Mouse (Mus musculus) testis, postnatal 14 days (tissue): ENCODE data around the gene Tsc22d1.

ENCODE experiments used
- DNase-seq: peaks from one replicate; pipeline ENCODE4 v3.0.0; 2021; ENCODE audit warnings: low spot score

The Tsc22d1 gene

DNA sequence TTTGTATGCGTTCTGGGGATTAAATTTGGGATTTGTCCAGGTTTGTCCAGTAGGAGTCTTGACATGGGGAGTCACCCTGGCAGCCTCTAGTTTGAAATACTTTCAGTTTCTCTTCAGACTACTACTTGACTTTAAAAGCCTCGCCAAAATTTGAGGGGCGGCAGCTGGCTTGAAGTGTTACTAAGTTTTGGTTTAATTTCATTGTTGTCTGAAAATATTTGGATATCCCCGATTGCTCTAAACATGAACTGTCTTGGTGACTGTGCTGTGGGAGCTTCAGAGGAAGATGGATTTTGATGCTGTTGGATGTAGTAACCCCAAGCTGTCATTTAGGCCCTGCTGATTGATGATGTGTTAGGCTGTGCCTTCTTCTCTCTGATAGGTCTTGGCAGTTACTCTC is 34.2 kb downstream of the Tsc22d1 start:
- DNase-seq = no peak

- no peak for DNase-seq
These were observed 36.2 kb downstream of the Tsc22d1 start for GRCm38 (mm10) chr14:76451011-76451410.

DNA sequence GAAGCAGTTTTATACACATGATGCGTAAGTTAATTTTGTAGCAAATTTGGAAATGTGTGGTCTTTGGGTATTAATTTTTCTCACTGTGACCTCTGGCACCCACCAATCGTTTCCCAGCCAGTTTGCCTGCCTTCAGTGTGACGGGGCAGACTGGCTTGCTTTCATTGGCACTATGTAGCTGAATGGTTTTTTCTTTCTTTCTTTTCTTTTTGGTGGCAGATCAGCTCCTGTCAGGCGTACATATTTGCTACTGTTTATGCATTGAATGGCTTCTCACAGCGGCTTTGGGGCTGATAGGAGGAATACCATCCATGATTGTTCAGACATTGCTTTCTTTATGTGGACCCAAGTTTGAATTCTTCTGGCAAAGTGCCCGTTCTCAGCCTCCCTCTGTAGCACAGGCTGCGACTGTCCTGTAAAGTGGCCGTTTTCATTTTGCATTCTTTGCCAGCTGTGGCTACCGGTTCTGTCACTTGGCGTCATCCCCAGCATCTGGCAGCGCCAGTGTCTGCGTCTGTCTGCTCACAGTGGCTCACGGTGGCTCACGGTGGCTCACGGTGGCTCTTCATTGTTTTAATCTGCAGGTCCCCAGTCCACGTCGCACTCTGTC is 38.1 kb downstream of the Tsc22d1 start:
- DNase-seq = no peak

DNA sequence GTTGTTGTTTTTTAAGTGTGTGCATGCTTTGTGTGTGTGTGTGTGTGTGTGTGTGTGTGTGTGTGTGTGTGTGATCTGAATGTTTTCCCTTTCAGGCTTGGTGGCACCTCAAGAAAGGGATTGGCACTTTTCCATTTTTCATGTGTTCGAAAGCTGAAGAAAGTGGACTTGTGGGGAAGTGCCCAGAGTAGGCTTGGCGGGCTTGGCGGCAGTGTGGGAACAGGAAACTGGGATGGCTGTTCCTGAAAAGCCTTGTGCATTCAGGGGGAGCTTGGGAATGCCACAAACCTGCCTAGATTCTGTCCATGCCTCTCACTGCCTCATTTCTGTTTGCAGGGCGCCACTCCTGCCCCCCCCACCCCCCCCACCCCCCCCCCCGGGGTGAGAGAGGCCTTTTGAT is 39.9 kb downstream of the Tsc22d1 start:
- no peak for DNase-seq

- peak; percentile 34 for DNase-seq
These were observed 40.4 kb downstream of the Tsc22d1 start for GRCm38 (mm10) chr14:76455159-76455558.

DNA sequence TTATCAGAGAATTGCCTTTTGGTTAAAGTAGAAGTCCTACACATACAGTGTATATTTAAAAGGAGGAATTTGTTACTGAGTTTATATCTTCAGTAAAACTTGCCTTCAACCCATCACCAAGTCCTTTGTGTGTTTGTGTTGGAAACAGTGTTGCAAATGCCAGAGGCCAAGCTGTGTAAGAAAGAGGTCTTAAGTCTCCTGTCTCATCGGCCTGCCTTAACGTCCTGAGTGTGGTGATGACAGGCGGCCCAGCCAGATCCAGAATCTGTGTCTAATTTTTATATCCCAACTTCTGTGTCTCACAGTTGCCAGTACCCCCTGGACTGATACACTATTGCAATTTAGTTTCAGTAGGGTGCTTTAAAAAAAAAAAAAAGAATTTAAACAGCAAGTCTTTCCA is 42.9 kb downstream of the Tsc22d1 start:
- DNase-seq = peak; percentile 65

GRCm38 (mm10) chr14:76460181-76460580 is 45.4 kb downstream of the Tsc22d1 start:
- no peak for DNase-seq

DNA sequence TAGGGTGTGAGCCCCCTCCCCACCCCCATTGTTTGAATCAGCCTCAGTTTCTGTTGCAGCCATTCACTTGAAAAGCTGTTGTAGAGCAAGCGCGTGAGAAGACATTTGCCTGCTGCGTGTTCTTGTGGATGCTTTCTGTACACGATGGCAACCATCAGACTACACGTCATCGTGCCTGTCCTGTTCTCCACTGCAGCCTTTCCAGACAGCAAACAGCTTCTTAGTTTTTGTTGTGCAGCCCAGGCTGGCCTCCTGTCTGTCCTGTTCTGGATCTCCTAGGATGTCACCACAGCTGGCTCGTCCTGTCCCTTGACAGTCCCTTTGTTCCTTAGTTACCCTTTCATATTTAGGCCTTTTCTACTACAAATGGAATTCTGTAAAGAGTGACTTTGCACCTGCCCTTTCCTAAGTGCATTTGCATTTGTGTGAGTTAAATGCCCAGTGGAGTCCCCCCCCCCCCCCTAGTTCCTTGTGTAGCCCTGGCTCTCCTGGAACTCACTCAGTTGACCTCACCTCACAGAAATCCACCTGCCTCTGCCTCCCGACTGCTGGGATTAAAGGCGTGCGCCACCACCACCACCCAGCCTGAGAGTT is 46.5 kb downstream of the Tsc22d1 start:
- no peak for DNase-seq

DNA sequence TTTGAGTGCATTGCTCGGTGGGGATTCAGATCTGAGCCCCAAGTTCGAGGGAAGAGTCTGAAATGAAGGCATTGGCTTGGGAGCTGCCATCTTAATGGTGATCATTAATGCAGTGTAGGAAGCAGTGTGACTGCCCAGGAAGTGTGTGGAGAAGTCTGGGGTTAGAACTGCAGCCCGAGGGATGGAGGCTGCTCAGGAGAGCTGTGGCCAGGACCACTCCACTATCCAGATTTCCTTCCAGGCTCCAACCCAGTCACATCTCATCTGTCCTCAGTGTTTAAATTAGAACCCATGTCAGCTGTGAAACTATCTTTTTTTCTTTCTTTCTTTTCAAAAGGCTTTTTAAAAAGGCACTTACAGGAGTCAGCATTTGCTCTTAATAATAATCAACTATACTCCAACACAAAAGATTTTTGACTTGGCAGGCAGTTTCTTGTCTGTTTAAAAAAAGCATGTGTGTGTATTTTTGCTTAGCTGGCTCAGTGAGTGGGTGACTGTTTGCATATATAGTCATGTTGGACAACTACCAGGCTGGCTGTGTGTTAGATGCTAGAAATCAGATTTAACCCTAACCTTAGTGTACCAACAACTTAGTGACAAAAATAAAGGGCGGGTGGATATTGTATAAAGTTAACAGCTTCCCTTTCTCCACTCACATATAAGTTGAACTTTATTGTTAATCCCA is 48.8 kb downstream of the Tsc22d1 start:
- DNase-seq = no peak

DNA sequence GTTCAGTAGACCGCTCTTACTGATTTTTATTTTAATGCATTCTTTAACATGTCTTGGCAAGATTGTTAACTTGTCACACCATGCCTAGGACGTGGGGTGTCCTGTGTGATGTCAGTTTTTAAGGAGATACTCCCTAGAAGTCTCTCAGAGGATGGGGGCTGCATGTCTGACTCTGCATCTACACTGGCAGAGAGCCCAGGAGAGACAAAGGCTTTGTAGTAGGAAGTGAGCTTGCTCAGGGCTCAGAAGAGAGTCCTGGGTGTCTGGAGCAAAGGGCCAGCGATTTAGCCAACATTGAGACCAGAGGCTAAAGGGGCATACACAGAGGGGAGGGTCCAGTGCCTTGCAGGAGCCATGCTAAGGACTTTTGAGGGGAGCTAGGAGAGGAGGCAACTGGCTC is 50.2 kb downstream of the Tsc22d1 start:
- DNase-seq = no peak

DNA sequence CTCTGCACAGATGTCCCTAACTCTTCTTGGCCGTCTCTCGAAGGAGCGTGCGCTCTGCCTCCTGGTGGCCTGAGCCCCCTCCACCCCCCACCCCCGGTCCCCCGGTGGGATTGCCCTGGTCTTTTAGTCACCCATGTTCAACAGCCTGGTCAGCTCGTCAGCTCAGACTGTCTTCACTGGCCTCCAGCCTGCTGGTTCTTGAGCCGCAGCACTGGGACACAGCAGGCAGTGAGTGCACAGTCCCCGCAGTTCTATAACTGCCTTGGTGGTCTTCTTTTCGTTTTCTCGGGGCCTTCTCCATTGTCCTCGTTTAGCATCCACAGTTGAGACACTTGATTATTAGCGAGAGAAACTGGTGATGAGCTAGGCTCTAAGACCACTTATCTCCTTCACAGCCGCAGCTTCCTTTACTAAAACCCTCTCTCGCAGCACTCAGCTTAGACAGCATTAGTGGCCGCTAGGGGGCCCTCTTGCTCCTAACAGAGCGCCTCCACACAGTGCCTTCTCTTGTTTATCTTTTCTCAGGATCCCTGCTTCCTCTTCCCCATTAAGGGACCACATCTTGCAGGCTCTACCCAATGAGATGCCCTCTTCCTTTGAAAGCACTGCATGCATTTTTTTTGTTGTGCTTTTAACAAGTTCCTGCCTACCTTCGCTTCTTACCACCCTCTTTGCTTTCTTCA is 52.0 kb downstream of the Tsc22d1 start:
- peak; percentile 60 for DNase-seq

DNA sequence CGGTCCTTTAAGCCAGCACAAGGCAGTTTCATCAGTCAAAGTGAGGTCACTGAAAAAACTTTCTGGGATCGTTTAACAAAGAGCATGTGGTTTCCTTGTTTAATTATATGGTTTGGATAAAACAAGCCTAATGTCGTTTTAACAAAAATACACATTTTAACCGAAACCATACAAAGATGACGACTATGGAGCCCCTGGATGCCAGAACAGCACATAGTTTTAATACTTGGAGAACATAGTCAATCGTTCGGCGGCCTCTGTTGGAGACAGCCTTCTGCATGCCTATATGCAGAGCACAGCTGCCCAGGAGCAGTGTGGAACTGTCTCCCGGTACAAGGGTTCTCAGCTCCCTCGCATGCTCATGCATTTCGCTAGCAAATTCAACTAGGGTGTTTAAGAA is 53.2 kb downstream of the Tsc22d1 start:
- DNase-seq = no peak

GRCm38 (mm10) chr14:76471301-76471700 is 56.5 kb downstream of the Tsc22d1 start:
- DNase-seq = peak; percentile 58

DNA sequence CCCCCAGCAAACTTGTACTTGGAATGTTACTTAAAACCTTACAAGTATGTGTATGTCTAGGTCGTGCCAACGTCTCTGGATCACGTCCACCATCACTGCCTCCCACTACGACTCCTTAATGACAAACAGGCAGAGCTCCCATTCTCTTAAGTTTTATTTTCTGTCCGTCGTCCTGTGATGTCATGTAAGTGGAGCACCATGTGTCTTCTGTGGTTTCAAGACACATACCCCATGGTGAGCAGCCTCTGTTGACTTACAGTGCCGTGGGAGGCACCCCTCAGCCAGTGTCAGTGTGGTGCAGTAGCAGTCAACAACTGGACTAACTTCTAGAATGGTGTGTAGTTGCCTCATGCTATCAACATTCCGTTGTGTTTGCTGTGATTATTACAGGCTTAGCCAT is 57.7 kb downstream of the Tsc22d1 start:
- DNase-seq = no peak

DNA sequence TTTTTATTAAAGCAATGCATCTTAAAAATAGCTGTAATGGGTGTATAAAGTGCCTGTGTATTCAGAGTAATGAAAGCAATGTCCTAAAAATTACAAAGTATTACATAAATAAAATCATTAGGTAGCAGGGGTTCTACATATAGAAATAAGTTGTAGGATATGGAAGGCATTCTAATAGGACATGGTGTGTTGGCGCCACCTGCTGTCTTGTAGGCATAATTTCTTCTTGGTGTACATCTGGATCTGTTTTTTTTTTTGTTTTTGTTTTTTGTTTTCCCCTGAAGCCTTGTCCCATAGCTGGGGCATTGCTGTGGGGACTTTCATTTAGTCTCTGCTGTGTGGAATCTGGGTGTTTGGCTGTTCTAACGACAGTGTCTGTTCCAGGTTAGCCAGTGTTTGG is 58.6 kb downstream of the Tsc22d1 start:
- DNase-seq = no peak

DNA sequence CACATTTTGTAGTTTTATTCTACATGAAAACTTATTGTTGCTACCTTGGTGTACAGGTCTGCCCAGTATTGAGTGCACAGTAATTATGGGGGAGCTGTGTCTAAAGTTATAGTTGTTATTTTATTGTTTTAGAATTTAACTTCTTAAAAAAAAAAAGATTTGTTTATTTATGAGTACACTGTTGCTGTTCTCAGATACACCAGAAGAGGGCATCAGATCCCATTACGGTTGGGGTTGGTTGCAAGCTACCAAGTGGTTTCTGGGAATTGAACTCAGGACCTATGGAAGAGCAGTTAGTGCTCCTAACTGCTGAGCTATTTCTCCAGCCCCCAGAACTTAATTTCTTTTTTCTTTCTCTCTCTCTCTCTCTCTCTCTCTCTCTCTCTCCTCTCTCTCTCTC is 59.4 kb downstream of the Tsc22d1 start:
- DNase-seq = no peak

- no peak for DNase-seq
These were observed 62.0 kb downstream of the Tsc22d1 start for GRCm38 (mm10) chr14:76476770-76477169.

- no peak for DNase-seq
These were observed 63.3 kb downstream of the Tsc22d1 start for GRCm38 (mm10) chr14:76478076-76478475.

DNA sequence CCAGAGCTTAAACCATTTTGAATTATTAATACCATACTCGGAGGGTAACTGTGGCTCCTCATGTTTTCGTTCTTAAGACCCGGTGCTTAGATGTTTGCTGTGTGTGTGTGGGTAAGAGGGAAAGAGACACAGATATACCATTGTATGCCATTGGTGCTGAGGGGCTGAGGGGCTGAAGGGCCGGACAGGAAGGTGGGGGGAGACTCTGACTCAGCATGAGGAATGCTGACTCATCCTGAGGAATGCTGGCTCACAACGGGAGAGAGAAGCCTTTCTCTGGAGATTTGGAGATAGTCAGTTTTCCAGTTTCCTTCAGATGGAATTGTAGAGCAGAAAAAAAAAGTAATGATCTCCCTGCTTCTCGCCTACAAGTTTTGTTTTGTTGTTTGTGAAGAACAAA is 63.9 kb downstream of the Tsc22d1 start:
- no peak for DNase-seq

DNA sequence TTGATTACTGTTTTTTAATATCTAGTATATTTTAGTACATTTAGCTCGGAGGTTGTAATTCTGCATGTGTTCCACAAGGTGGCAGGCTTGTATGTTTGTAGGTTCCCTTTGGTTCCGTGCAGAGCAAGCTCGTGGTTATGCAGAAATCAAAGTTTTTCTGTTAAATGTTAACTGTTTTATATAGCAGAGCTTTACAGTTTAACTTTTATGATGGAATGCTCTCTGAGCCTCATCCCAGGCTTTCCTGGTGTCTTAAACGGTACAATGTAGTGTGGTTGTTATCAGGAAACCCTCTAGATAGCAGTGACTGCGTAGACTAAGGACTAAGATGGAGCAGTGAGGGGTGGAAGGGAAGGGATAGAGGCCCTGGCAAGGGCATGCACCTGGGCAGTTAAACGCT is 65.1 kb downstream of the Tsc22d1 start:
- no peak for DNase-seq

DNA sequence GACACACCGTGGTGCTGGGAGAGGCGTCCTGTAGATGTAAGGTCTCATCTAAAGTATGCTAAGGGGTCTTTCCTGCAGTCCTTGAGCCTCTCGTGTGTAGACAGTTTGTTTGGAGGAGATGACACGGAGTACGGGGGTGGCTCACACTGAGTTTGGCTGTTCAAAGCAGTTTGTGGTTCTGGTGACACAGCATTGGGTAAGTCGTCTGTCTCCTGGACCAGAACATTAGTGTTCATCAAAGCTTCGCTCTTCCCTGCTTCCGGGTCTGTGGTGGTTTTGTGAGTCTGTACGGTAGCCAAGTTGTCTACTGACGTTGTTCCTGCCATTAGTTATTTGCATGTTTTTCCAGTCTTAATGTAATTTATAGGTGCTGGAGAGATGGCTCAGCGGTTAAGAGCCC is 65.7 kb downstream of the Tsc22d1 start:
- no peak for DNase-seq

- no peak for DNase-seq
These were observed 68.9 kb downstream of the Tsc22d1 start for GRCm38 (mm10) chr14:76483701-76484100.

GRCm38 (mm10) chr14:76487609-76488008 is 72.8 kb downstream of the Tsc22d1 start:
- no peak for DNase-seq
